Mouse (Mus musculus) thymus, postnatal 36 days (tissue): ENCODE measurements around the gene Gm20388.

ENCODE experiments used
- DNase-seq, 2 experiments: peaks; one replicate each; pipeline ENCODE4 v3.0.0; 2022; ENCODE audit warnings: mixed read lengths in 2 of 2

The Gm20388 gene

GRCm38 (mm10) chr8:122906463-122907021 is 2995.9 kb downstream of the Gm20388 start:
- DNase-seq: peak; percentile 74 to 78

GRCm38 (mm10) chr8:122912150-122912549 is 3001.5 kb downstream of the Gm20388 start:
- DNase-seq: no peak

GRCm38 (mm10) chr8:122912871-122913270 is 3002.2 kb downstream of the Gm20388 start:
- DNase-seq: no peak

- no peak for DNase-seq
These were observed 3006.1 kb downstream of the Gm20388 start for GRCm38 (mm10) chr8:122916766-122917165.

GRCm38 (mm10) chr8:122917531-122918392 is 3007.1 kb downstream of the Gm20388 start:
- DNase-seq: no peak

- no peak for DNase-seq
These were observed 3007.9 kb downstream of the Gm20388 start for GRCm38 (mm10) chr8:122918438-122919107.

- DNase-seq: no peak
These were observed 3010.2 kb downstream of the Gm20388 start for GRCm38 (mm10) chr8:122920890-122921289.

- no peak for DNase-seq
These were observed 3012.3 kb downstream of the Gm20388 start for GRCm38 (mm10) chr8:122922945-122923344.

- no peak for DNase-seq
These were observed 3012.9 kb downstream of the Gm20388 start for GRCm38 (mm10) chr8:122923431-122924090.

- no peak for DNase-seq
These were observed 3013.4 kb downstream of the Gm20388 start for GRCm38 (mm10) chr8:122924091-122924490.

- DNase-seq: no peak
These were observed 3015.5 kb downstream of the Gm20388 start for GRCm38 (mm10) chr8:122925939-122926722.

GRCm38 (mm10) chr8:122926782-122927181 is 3016.1 kb downstream of the Gm20388 start:
- peak; percentile 38 to 40 for DNase-seq

GRCm38 (mm10) chr8:122927841-122928240 is 3017.2 kb downstream of the Gm20388 start:
- no peak for DNase-seq

- DNase-seq: no peak
These were observed 3018.1 kb downstream of the Gm20388 start for GRCm38 (mm10) chr8:122928631-122929224.

GRCm38 (mm10) chr8:122931834-122932560 is 3021.4 kb downstream of the Gm20388 start:
- DNase-seq: no peak

- DNase-seq: no peak
These were observed 3021.9 kb downstream of the Gm20388 start for GRCm38 (mm10) chr8:122932561-122932959.

- DNase-seq: no peak
These were observed 3023.3 kb downstream of the Gm20388 start for GRCm38 (mm10) chr8:122933973-122934372.

- no peak for DNase-seq
These were observed 3024.5 kb downstream of the Gm20388 start for GRCm38 (mm10) chr8:122935118-122935517.

- DNase-seq: no peak
These were observed 3025.3 kb downstream of the Gm20388 start for GRCm38 (mm10) chr8:122935912-122936311.

GRCm38 (mm10) chr8:122937545-122938053 is 3027.0 kb downstream of the Gm20388 start:
- DNase-seq: no peak

GRCm38 (mm10) chr8:122938170-122938569 is 3027.5 kb downstream of the Gm20388 start:
- no peak for DNase-seq
